Mouse (Mus musculus) monocyte, adult 2 months (primary cell): ENCODE results near the gene Sept9.

ENCODE experiments used
- DNase-seq, 2 experiments: peaks; one replicate each; pipeline ENCODE4 v3.0.0; 2022; ENCODE audit warnings: low spot score in 2 of 2, low read depth in 1 of 2

Sept9 gene

DNA sequence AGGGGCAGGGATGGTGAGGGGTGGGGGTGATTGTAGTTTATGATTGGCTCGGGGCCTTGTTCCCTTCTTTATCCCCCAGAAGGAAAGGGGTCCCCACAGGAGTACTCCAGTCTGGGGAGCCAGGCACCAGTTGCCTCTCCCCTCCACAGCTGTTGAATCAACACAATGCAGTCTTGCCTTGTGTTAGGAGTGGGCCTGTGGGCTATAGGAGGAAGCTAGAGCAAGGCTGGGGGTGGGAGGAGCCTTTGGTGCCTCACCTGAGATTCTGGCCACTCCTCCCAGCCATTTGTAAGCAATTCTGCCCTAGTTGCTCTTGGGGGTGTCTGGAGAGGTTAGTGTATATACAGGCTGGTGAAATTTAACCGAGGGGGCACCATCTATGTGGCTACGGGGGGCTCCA lies 88.3 kb downstream of the Sept9 start:
- DNase-seq: no peak

DNA sequence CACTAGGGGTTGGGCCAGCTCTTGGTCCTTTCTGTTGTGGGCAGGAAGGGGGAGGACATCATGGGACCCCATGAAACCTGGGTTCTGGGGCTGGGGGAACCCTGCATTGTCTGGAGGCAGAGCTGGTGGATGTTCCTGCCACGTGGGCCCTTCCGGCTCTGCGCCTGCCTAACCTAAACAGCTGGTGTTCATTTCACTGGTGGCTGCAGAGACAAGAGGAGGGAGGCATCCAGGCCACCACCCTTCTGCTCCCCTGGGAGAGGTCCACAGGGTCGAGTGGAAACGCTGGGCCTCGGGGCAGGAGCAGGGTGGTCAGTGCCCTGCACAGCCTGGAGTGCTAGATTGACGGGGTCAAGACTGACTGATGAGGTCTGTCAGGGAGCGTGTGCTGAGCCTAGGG lies 89.3 kb downstream of the Sept9 start:
- no peak for DNase-seq

DNA sequence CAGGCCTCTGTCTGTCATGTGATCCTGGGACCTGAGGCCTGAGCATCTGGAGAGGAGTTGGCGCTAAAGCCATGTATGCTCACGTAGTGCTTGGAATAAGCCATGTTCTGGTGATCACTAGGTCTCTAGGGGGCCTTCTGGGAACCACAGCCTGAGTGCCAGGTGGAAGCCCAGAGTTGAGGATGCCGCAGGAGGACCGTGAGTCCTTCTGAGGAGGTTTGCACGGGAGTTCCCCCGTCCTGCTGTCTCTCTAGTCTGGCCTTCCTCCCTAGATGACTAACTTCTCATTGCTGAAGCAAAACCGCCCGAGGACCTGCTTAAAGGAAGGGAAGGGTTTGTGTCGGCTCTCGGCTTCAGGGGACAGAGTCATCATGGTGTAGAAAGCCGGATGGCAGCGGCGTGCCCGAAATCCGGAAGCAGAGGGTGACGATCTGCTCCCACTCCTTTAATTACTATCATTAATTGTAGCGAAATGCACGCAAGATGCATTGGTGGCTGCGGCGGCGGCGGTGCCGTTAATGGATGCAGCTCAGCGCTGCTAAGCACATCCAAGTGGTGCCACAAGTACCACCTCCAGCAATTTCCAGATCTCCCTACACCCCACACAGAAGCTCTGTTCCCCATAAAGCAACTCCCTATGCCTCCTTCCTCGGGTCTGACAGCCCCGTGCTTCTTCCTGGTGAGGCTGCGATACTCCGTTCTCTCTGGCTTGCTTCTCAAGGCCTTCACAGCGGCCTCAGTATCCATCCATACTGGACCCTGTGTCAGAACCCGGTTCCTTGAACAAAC lies 92.0 kb downstream of the Sept9 start:
- no peak for DNase-seq

DNA sequence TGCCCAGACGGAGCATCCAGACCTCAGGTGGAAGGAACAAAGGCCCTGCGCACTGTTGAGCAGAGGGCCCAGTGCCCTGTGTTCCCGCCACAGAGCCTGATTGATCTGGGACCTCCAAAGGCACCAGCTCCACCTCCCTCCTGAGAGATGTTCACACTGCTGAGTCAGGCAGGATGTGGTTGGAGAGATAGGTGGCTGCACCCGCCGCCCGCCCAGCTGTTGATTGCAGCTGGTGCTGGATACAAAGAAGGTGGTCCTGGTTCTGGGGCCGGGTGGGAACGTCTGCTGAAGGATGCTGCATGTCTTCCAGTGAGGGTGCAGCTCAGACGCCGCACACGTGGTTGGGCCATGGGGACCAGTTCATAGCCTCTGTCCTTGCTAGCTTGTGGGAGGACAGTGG lies 93.0 kb downstream of the Sept9 start:
- no peak for DNase-seq

DNA sequence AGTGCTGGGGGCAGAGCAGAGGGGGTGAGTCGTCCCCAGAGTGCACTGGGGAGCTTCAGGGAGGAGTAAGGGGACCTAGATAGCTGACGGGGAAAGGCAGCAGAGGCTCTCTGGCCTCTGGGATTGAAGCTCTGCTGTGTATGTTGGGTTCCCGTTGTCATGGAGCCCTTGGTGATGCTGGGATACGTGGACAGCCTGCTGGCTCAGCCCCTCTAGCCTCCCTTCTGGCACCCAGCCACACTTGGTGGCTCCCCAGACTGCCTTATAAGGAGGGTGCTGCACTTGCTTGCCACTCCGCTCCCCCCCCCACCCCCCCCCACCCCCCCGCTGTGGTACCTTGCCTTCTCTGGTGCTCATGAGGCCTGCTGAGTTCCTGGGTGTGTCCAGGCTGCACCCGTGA lies 95.8 kb downstream of the Sept9 start:
- no peak for DNase-seq

DNA sequence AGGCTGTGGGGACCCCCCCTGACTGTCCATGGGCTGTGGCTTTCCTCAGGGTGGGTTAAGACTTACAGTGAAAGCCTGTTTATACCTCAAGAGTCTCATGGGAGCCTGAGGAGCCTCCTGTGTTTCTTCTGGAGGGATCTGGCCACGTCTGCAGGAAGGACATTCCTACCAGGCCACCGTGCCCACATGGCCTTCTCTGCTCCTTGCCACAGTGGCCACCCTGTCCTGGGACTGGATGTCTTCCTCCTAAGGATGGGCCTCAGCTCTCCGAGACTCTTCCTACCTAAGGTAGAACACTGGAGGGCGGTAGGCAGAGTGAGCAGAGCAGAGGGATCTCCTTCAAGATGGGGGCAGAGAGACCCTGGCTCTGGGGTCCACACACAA lies 96.6 kb downstream of the Sept9 start:
- no peak for DNase-seq

DNA sequence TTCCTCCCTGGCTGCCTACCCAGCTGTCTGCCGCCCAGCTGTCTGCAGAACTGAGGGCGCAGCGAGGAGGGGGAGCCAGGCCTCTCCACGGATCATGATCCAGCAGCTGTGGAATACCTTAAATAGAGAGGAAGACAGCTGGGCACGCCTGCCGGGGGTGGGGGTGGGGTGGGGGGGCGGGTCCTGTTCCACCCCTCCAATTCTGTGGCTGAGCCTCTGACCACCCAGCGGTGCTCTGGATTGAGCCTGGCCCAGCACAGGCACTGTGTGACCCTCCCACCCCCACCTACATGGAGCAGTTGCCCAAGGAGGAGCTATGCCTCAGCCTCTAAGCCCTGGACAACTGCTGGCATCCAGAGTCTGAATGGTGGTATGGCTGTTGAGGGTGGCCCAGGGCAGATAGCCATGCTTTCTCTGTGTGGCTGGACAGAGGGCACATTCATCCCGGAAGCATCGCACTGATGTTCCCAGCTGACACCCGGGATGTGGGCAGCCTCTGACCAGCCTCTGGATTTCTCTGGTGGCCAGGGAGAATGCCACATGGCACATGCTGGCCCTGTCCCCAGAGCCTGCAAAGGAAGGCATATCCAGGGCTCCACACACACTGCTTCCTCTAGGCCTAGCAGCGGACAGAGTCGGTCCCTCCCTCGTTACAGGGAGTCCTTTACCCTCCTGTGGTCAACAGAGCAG lies 97.2 kb downstream of the Sept9 start:
- DNase-seq: no peak

DNA sequence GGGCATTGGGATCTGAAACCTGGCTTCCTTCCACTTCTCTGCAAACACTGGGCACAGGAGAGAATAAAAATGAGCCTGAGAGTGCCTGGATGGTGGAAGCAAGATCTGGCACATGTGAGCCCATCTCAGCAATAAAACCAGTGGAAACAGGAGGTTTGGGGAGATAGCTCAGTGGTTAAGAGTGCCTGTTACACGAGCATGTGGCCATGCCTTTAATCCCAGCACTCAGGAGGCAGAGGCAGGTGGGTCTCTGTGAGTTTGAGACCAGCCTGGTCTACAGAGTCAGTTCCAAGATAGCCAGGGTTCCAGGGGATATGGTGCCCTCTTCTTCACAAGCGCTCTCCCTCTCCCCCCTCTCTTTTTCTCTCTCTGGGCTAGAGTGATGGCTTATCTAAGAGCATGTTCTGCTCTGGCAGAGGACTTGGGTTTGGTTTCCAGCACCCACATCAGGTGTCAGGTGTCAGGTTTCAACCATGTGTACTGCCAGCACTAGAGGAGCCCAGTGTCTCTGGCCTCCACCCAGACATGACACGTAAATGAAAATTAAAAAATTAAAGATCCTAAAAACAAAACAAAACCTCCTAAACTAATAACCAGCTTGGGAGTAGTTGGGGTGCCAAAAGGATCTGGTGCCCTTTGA lies 97.8 kb downstream of the Sept9 start:
- no peak for DNase-seq

DNA sequence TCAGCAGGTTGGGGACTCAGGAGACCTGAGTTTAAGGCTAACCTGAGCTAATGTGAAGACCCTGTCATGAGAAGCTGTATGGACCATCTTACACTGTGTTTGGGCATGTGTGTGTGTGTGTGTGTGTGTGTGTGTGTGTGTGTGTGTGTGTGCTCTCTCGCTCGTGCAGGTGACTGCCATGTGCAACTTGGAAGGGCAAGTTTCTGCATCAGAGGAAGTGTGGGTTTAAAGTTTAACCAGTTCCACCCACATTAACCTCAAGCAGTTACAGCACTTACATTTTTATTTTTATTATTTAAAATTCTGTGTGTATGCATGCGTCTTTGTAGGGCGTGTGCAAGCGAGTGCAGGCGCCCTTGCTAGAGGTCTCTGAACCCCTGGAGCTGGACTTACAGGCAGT lies 100.3 kb downstream of the Sept9 start:
- DNase-seq: no peak

DNA sequence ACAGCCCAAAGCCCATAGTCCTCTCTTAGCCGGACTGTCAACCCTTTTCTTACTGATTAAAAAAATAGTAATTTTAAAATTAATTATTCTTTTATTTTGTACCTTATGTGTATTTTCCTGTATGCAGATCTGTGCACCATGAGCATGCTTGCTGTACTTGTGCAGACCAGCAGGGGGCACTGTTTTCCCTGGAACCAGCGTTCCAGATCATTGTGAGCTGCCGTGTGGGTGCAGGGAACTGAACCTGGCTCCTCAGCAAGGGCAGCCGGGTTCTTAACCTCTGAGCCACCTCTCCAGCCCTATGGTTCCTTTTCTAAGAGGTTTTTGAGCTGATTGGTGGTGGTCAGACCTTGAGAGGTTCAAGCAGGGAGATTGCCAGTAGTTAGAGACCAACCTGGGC lies 101.3 kb downstream of the Sept9 start:
- no peak for DNase-seq

DNA sequence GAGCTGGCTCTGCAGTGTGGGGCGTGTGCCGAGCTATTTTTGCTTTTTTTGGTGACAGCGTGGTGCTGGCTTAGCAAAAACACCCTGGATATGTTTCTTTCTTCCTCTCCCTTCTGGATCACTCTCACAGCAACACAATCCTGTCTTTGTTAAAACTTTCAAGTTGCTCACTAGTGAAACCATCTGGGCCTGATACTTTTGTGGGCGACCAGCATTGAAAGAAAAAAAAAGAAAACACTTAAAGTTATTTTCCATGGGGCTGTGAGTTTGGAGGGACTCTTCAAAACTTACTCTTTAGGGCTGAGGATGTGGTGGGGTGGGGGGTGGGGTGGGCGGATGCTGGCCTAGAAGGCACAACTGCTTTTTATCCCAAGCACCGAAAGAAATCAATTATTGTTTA lies 102.3 kb downstream of the Sept9 start:
- DNase-seq: no peak

DNA sequence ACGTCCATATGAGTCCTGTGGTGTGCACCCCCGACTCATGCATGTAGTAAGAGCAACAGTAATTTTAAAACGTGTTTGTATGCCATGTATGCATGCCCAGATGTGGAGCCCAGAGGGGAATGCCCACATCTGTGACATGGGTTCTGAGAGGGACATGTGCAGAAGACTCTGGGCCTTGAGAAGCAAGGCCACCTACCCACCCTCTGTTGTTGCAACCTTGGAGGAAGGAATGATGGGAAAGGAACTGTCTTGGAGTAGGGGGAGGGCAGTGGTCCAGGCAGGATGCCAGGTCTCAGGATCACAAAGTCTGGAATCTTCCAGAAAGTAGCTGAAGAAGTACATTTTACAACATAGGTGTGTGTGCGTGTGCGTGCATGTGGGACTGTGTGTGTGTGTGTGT lies 102.9 kb downstream of the Sept9 start:
- no peak for DNase-seq

DNA sequence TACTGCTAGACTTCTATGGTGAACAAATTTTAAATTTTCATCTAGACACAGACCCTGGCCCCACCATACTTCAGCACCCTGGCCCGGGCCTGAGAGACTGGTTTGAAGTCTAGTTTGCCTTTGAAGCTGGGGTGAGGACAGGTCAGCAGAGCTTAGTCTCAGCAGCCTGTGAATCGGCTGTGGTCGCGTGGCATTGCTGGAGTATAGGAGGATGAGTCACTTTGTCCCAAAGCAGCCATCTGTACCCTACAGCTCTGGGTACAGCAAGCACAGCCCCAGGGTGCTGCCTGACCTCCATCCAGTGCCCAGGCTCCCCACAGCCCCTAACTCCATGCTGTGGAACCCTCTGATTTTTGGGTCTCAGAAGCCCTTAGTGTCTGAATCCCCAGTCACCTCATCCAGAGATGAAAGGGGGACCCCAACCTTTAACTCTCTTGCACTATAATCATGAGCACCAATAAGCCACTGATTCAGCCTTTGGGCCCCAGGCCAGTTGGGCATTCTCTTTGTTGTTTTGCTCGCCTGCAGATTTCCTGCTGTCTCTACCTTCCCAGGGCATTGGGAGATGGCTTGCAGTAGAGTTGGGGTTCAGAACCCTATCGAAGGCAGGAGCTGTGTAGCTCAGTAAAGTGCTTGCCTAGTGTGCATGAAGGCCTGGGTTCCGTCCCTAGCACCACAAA lies 106.2 kb downstream of the Sept9 start:
- DNase-seq: no peak

DNA sequence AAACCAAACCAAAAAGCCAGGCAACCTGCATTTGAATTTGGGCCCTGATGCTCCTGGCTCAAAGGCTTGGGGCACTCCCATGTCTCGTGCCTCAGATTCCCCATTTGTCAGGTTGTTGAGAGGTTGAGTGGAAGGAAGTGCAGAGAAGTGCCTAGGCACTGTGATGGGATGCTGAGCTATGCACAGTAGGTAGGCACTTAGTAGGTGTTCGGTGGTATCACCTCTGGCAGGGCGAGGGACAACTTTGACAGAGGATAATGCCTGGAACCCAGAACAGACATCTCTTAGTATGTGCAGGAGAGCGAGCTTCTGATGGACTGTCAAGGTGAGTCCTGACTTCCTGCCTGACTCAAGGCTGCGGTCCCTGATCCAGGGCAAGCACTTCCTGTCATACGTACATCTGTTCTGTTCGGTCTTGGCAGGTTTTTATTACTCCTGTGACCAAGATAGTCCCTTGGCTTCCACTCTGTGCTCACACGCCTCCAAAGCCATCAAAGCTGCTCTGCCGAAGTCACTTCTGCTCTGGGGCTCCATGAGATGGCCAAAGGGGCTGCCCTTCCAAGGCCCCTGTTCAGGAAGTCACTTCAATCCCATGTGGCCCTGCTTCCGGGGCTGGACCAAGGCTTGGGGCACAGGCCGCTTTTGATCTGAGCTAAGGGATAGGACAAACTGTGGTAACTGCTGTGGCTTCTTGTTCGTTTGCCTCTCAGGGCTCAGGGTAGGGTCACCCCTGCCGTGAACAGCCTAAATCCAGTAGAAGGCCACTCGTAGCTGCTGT lies 107.0 kb downstream of the Sept9 start:
- no peak for DNase-seq

DNA sequence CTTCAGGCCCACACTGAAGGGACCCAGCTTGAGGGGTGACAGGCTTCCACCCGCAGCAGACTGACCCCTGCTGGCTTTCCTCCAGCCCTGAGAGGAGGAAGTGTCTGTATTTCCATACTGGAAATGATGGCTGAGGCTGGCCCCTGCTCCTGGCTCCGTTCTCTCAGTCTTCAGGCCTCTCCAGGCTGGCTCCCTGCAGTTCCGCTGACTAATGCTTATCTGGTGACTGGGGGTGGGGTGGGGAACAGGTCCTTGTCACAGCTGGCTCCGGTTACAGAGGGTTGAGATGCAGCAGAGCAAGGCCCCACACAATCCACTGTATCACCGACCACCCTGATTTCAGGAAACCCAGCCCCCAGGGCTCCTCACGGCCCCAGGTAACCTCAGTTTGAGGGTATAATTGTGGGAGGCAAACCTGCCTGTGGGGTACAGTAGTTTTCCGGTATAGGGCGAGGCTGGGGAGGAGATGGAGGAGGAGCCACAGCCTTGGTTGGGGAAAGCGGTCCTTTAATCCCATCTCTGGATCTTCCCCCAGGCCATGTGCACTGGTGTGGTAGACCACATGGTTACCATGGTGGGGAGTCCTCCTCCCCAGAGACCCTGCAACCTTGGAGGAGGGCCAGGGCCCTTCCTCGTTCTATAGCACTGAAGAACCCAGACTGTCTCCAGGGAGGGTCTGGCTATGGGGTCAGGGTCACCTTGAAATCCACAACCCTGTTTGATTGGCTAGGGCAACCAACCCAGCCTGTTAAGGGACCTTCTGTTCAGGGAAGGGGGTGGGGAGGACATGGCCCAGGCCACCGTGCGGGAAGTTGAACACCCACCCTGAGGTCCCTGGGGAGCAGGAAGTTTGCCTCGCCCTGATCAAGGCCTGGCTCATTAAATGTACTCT lies 108.7 kb downstream of the Sept9 start:
- DNase-seq: no peak

DNA sequence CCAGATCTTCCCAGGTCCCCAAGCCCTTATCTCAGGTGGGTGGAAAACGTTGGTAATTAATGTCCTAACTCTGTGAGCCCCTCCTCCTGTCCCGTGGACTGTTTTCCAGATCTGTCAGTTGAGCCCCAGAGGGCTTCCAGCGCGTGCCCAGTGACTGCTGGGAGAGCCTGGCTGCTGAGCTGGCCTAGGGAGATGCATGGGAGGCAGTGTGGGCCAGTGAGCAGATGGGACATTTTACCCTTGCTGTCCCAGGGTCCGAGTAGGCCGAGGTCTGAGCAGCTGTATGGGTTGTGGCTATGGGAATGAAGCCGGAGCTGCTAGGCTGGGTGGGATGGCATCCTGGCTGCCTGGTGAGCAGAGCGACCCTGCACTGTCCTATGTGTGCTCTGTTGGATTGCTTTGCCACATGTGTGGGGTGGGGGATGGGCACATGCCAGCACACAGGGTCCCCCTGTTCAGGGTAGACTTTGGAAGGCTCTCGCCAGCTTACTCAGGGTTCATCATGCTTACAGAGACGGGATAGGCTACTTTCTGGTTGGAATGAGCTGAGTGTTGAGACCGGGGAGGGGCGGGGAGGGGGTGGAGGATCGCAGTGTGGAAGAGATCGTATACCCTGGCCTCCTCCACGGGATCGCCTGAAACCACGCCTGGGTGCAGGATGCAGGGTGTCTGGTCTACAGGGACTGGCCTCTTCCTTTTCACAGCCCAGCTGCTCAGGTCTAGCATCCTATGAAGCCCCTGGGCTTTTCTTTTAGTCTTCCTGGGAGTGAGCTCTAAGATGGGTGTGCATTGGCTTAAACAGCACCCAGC lies 109.9 kb downstream of the Sept9 start:
- DNase-seq: no peak

DNA sequence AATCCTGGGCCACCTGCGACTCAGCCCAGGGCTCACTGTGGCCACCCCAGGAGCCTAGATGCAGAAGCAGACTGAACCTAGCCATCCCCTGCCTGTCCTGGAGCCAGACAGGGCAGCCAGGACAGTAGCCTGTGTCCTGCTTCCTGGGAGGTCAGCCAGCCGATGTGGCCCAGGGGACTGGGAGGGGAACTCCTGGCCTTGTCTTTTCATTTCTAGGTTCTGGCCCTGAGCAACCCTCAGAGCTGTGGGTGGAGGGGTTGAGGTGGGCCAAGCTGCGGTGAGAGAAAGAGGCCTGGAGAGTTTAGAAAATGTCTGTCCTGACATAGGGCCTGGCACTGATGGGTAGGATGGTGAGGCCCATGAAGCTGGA lies 110.4 kb downstream of the Sept9 start:
- no peak for DNase-seq

DNA sequence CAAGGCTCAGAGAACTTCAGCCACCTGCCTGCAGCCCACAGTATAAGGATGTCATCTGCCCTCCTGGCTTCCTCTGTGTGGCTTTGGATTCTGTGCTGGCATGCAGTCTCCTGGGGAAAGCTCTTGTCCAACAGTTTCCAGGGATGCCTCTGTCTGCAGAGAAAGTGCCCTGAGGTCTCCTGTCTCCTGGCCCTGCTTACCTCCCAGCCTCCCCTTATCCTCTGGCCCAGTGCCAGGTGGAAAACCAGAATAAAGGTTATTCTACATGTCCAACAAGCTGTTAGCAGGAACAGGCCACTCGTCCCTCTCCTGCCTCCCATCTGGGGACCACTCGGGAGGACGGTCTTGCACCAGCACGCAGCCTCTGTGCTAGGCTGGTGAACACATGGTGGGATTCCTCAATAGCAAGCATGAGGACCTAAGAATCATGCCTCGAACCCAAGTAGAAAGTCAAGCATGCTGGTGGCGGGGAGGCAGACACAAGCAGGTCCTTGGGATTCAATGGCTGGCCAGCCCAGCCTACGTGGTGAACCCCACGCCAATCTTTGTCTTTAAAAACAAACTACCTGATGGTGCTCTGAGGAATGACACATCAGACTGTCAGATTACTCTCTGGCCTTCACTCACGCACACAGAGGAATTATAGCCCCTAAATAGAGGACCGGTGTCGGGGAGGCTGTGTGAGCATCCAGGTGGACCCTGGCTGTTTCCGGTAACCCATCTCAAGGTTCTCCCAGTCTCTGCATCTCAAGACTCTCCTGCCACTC lies 111.1 kb downstream of the Sept9 start:
- DNase-seq: no peak
